Mouse (Mus musculus) spleen, adult 2 months (tissue): ENCODE results near the gene Igfbp2. TPM values are rescaled to one million over a fixed set of nuclear protein-coding genes. Genes with fewer than 3 reads are reported as not detected.

Experiments used
- DNase-seq, 2 experiments: peaks; one replicate each; pipeline versions ENCODE4 v3.0.0 to v3.0.0-alpha.2; 2012 to 2021; ENCODE audit warnings: low spot score in 2 of 2, low read depth in 1 of 2
- H3K27ac ChIP-seq: fragments of 200-500 bp; 2 replicates; pipeline ENCODE4 v1.5.1; 2012; ENCODE audit warnings: low read length, inconsistent platforms; ENCODE audit not compliant: insufficient read depth
- H3K27me3 ChIP-seq: fragments of 200-500 bp; 2 replicates; pipeline ENCODE4 v1.6.1; 2012; ENCODE audit warnings: mild to moderate bottlenecking, moderate library complexity, low read length, inconsistent platforms; ENCODE audit not compliant: control insufficient read depth, insufficient read depth
- H3K36me3 ChIP-seq: fragments of 200-500 bp; 2 replicates; pipeline ENCODE4 v1.6.1; 2012; ENCODE audit warnings: mild to moderate bottlenecking, low read length, inconsistent platforms; ENCODE audit not compliant: control insufficient read depth, insufficient read depth
- H3K4me1 ChIP-seq: fragments of 200-500 bp; 2 replicates; pipeline ENCODE4 v1.6.1; 2011; ENCODE audit warnings: inconsistent platforms; ENCODE audit not compliant: control insufficient read depth, insufficient read depth, insufficient read length
- H3K4me3 ChIP-seq: fragments of 200-500 bp; 2 replicates; pipeline ENCODE4 v1.5.1; 2011; ENCODE audit warnings: mild to moderate bottlenecking, inconsistent platforms; ENCODE audit not compliant: insufficient read depth, insufficient read length; ENCODE audit errors: extremely low read depth
- CTCF ChIP-seq: fragments of 200-500 bp; IDR thresholded peaks from 2 replicates; pipeline ENCODE4 v1.5.1; 2011; ENCODE audit warnings: mild to moderate bottlenecking, inconsistent platforms; ENCODE audit not compliant: insufficient read depth, insufficient read length, insufficient replicate concordance; ENCODE audit errors: extremely low read depth
- POLR2A ChIP-seq: fragments of 200-500 bp; IDR thresholded peaks from 2 replicates; pipeline ENCODE4 v1.6.1; 2011; ENCODE audit warnings: low read depth, low read length, inconsistent platforms
- WGBS: fragments of 180-500 bp; shearing (Covaris S2); methylation state at CpG from one replicate; pipeline ENCODE4 v1.1.7; 2018; 5-methylcytosine and 5-hydroxymethylcytosine counted together
- polyA plus RNA-seq: library from polyadenylated mRNA; depleted of rRNA; stranded (reverse); fragments of >200 nt; gene quantifications from 2 replicates; pipeline ENCODE4 v1.2.3, GENCODE M21; 2012

Igfbp2 gene
- polyA plus RNA-seq, 1 experiment: 7.5 TPM

GRCm38 (mm10) chr1:72858874-72859273 lies 34.6 kb downstream of the Igfbp2 start:
- Histone ChIP-seq H3K27me3 (no peaks in the 10 kb centered on the region), H3K27ac (no peak overlapping the region), H3K4me1 (no peaks in the 10 kb centered on the region), H3K36me3 (no peaks in the 10 kb centered on the region), H3K4me3 (no peak overlapping the region)
- TF ChIP-seq CTCF (no peak), POLR2A (no peak)
- WGBS: 88% methylated on average over 5 of the region's 5 CpGs
- no peak for DNase-seq

- Histone ChIP-seq H3K27ac (no peak overlapping the region), H3K27me3 (no peaks in the 10 kb centered on the region), H3K4me3 (no peak overlapping the region), H3K4me1 (no peaks in the 10 kb centered on the region), H3K36me3 (no peaks in the 10 kb centered on the region)
- WGBS: 89% methylated on average over 9 of the region's 9 CpGs
- DNase-seq: no peak
- TF ChIP-seq CTCF: no peak
- no peak for TF ChIP-seq POLR2A
These were observed 35.7 kb downstream of the Igfbp2 start for GRCm38 (mm10) chr1:72859963-72860362.

- no peaks in the 10 kb centered on the region for H3K27me3 ChIP-seq
- no peak overlapping the region for H3K4me3 ChIP-seq
- WGBS: 80% methylated on average over 2 of the region's 2 CpGs
- no peak overlapping the region for H3K27ac ChIP-seq
- TF ChIP-seq CTCF (no peak), POLR2A (no peak)
- no peaks in the 10 kb centered on the region for H3K4me1 ChIP-seq
- H3K36me3 ChIP-seq: no peaks in the 10 kb centered on the region
- no peak for DNase-seq
These were observed 36.2 kb downstream of the Igfbp2 start for GRCm38 (mm10) chr1:72860502-72860901.

- Histone ChIP-seq H3K4me3 (no peak overlapping the region), H3K27me3 (no peaks in the 10 kb centered on the region), H3K36me3 (no peaks in the 10 kb centered on the region), H3K4me1 (no peaks in the 10 kb centered on the region), H3K27ac (no peak overlapping the region)
- 64% methylated on average over 2 of the region's 2 CpGs for WGBS
- no peak for TF ChIP-seq POLR2A
- no peak for TF ChIP-seq CTCF
- DNase-seq: no peak
These were observed 37.4 kb downstream of the Igfbp2 start for GRCm38 (mm10) chr1:72861702-72862101.

GRCm38 (mm10) chr1:72862248-72862647 lies 37.9 kb downstream of the Igfbp2 start:
- WGBS: 87% methylated on average over 21 of the region's 21 CpGs

GRCm38 (mm10) chr1:72863692-72864091 lies 39.4 kb downstream of the Igfbp2 start:
- no peak for DNase-seq
- WGBS: 84% methylated on average over 8 of the region's 8 CpGs
- Histone ChIP-seq H3K4me1 (no peaks in the 10 kb centered on the region), H3K27me3 (no peaks in the 10 kb centered on the region), H3K27ac (no peak overlapping the region), H3K4me3 (no peak overlapping the region), H3K36me3 (no peaks in the 10 kb centered on the region)
- TF ChIP-seq CTCF (no peak), POLR2A (no peak)

More at GRCm38 (mm10) chr1:72862248-72862647, 37.9 kb downstream of the Igfbp2 start:
- no peak for DNase-seq
- H3K4me1 ChIP-seq: no peaks in the 10 kb centered on the region
- TF ChIP-seq POLR2A (no peak), CTCF (no peak)
- H3K4me3 ChIP-seq: no peak overlapping the region
- no peaks in the 10 kb centered on the region for H3K36me3 ChIP-seq
- H3K27ac ChIP-seq: no peak overlapping the region
- H3K27me3 ChIP-seq: no peaks in the 10 kb centered on the region

- 91% methylated on average over 3 of the region's 3 CpGs for WGBS
- TF ChIP-seq POLR2A (no peak), CTCF (no peak)
- no peak for DNase-seq
- Histone ChIP-seq H3K4me1 (no peaks in the 10 kb centered on the region), H3K27ac (no peak overlapping the region), H3K36me3 (no peaks in the 10 kb centered on the region), H3K4me3 (no peak overlapping the region), H3K27me3 (no peaks in the 10 kb centered on the region)
These were observed 40.0 kb downstream of the Igfbp2 start for GRCm38 (mm10) chr1:72864272-72864671.
